Mouse (Mus musculus): ENCODE results near the gene Mrpl24.

Mrpl24 gene

DNA sequence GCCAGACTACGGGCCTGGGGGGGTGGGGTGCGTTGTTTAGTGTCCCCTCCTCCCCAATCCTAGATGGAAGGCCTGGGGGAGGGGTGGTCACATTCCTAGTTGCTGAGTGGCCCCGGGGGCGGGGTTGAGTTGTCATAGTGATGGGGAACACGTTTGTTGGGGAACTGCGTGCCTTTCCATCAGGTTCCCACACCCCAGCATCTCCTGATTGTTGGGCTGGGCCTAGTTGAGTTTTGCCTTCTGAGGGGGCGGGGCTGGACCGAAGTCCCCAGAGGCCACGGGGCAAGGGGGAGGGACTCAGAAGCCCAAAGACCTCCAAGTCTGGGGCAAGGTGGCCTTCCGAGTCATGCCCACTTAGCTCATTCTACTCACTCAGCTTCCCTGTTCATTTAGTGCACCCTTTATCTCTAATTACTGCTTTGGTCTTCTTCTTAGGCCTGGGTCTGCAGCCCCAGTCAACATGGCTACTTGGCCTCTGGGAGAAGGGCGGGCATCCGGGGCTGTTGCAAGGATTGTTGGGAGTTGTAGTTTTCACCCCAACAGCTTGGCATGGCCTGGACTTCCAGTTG is 8.6 kb upstream of the Mrpl24 start:
- DNase-seq (ENCODE audit: low spot score in 2 of 2), result peak; percentile 30 to 41

DNA sequence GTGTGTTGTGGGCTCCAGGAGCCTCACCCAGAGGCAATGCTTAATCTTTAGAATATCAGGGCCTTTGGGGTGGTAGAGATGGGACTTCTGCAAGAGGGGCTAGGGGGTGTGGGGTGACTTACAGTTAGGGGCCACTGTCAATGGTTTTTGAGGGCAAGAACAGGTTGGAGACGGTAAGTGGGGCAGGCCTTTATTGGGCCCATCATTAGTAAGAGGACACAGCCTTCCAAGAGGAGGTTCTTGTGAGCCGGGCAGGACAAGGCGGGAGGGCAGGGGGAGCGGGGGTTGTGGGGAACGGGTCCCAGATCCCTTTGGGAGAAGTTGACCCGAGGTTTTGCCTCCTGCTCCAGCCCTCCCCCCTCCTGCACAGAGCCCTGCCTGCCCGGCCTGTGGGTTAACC is 5.8 kb upstream of the Mrpl24 start:
- no peak for DNase-seq (ENCODE audit: low spot score in 2 of 2)

DNA sequence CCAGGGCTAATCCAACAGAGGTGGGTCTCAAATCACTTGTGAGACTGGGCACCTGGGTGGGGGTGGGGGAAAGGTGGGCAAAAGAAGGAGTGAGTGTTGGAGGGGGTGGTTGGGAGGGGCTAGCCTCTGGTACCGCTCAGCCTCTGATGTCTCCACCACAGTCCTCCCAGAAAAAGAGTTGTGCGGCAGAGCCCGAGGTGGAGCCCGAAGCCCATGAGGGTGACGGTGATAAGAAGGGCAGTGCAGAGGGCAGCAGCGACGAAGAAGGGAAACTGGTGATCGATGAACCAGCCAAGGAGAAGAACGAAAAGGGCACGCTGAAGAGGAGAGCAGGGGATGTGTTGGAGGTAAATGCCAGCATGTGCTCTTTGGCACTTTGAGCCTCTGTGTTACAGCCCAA is 5.4 kb upstream of the Mrpl24 start:
- no peak for DNase-seq (ENCODE audit: low spot score in 2 of 2)

DNA sequence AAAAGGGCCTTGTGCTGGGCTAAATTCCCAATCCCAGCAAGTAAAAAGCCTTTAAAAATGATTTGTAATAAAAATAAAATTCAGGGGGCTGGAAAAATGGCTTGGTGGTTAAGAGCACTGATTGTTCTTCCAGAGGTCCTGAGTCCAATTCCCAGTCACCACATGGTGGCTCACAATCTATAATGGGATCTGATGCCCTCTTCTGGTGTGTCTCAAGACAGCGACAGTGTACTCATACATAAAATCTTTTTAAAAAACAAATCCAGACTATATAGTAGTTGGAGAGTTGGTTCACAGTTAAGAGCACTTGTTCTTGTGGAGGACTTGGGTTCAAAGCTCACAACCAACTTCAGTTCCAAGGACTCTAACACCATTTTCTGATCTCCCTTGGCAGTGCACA is 2.3 kb upstream of the Mrpl24 start:
- no peak for DNase-seq (ENCODE audit: low spot score in 2 of 2)

DNA sequence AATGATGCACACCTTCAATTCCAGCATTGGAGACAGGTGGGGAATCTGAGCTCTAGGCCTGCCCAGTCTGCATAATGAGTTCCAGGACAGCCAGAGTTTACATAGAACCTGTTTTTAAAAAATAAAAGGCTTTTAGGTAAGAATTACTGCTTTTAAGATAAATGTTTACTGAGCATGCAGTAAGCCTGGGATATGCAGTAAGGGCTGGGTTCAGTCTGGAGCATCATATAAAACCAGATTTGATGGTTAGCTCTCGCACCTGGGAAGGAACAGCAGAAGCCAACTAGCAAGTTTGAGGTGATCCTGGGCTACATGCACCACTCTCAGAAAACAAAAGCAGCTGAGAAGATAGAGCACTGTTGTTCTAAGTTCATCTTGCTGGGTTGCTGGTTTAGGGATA is 755 bp upstream of the Mrpl24 start:
- no peak for DNase-seq (ENCODE audit: low spot score in 2 of 2)

DNA sequence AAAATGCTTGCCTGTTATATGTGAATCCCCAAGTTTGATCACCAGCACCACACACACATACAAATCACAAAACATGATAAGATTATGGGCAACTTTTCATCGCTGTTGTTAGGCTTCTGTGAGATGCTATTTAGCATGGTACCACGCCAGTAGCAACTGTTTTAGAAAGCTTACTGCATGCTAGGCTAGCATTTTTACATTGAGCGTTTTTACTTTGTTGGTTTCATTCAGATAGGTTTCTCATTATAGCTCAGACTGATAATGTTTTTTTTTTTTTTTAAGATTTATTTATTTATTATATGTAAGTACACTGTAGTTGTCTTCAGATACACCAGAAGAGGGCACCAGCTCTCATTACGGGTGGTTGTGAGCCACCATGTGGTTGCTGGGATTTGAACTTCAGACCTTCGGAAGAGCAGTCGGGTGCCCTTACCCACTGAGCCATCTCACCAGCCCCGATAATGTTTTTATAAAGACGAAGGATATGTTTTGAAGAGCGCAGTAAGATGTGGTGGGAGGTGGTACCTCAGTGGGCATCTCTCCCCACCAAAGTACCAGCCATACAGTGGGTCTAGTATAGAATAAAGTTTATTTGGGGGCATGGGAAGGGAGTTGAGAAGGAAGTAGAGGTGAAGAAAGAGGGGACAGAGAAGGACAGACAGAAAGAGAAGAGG is 1.1 kb downstream of the Mrpl24 start:
- DNase-seq (ENCODE audit: low spot score in 2 of 2), result no peak

DNA sequence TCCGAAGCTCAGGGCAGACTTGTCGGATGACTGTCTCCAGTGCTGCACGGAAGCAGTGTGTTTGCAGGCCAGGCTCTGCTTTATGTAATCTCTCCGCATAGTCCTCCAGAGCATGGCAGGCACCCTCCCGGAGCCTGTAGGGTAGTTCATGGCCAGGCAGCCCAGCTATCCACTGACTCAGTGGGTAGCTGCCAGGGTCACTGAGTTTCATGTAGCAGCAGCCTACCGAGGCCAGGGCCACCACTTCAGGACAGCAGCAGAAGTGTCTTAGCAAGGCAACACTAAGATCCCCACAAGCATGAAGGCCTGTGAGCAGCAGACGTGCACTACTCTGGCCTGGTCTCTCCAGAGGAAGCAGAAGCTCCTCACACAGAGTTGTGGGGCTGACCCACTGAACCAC is 5.7 kb downstream of the Mrpl24 start:
- DNase-seq (ENCODE audit: low spot score in 2 of 2), result no peak

DNA sequence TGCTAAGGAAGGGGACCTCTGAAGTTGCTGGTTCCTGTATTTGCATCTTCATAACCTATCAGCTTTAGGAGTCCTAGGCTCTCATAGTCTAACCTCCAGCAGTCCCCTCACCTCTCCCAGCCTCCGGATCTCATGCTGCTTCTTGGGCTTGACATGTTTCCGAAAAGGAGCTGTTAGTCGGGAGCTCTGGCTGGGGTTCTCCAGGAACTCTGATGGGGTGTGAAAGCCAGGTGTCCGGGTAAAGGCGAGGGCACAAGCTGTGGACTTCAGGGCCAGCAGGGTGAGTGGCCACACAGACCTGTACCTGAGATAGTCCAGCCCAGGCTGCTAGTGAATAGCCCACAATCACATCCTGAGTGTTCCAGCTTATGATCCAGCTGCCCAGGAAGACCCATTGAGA is 8.1 kb downstream of the Mrpl24 start:
- no peak for DNase-seq (ENCODE audit: low spot score in 2 of 2)

DNA sequence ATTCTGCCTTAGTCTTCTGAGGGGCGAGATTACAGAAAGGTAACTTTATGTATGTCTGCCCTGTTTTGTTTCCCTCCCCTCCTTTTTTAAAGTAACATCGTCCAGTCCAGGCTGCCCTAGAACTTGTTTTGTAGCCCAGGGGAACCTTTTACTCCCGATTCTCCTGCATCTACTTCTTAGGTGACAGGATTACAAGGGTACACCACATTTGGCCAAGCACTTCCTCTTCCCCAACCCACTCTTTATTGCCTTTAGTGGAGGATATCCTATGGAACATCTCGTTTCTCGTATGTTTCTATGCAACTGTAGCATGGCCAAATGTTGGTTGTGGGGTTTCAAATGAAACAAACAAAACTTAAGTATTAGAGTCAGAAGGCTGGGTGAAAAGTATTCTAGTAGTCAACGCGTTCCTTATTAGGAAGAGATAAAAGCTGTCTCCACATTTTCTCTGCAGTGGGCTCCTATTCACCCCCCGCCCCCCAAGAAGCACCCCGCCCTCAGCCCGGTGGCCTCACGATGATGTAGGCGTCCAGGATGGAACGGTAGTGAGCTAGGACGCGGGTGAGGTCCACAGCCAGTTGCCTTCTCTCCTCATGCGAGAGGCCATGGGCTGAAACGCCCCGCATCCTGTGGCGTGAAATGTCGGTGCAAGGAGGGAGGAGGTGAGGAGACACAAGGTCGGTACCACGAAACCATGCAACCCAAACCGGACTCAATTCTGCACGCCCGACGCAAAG is 10.2 kb downstream of the Mrpl24 start:
- no peak for DNase-seq (ENCODE audit: low spot score in 2 of 2)

DNA sequence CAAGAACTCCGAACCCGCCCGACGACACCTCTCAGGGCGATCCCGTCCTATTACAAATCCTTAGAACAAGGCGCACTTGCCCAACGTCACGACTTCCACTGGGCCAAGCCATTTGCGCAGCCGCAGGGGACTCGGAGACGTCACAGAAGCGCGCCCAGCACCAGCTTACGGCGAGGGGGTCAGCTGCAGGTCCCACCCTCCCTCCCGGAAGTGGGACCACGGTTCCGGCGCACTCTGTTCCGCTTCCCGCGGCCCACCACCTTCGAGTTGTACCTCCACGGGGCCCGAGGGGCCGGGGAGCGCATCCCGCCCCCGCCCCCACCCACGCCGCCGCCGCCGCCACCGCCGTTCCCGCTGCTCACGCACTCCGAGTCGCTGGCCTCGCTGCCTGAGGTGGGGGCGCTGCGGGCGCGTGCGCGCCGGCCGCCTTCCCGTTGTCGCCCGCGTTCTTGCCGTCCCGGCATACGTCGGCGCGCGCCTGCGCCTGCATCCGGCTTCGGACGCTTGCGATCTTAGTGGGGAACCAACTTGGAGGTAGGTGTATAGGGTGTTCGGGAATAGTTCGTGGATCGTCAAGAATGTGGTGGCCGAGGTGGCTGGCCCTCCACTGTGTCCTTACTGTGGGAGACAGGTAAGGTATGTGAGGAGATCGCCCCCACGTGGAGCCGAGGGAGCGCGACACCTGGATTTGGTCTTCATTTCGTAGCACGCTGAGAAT is 10.9 kb downstream of the Mrpl24 start, which contains the start of the genes Isg20l2 and Rrnad1:
Gene Isg20l2, plus strand, starts transcription at position 237 of the 718 bp plus-strand sequence.
Gene Rrnad1, minus strand, starts transcription at position 640 of the 718 bp plus-strand sequence.
- peak; percentile 98 to 99 for DNase-seq (ENCODE audit: low spot score in 2 of 2)

DNA sequence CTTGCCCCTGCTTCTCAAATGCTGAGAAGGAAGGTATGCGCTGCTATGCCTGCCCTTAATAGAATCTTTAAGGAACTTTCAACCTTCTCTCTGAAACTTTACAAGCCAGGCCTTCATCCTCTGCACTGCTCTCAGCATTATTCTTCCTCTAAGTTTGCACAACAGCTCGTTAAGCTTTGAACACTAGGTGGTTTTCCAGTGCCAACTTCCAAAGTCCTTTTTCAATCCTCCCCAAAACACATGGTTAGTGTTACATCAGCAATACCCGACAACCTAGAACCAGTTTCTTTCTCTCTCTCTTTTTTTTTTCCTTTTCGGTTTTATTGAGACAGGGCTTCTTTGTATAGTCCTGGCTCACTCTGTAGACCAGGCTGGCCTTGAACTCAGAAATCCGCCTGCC is 14.7 kb downstream of the Mrpl24 start:
- no peak for DNase-seq (ENCODE audit: low spot score in 2 of 2)

DNA sequence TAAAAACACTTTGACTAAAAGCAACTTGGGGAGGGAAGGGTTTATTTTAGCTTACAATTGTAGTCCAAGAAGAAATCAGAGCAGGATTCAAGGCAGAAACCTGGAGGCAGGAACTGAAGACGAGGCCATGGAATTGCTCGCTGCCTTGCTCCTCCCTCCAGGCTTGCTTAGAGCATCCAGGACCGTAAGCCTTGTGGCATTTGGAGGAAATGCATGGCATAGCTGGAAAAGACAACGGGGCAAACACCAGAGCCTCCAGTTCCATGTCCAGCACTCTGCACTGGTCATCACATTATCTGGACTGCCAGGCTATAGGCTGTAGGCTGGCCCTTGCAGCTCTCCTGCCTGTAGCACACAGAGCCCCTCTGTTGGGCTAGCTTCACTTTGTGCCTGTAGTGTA is 15.2 kb downstream of the Mrpl24 start:
- no peak for DNase-seq (ENCODE audit: low spot score in 2 of 2)

DNA sequence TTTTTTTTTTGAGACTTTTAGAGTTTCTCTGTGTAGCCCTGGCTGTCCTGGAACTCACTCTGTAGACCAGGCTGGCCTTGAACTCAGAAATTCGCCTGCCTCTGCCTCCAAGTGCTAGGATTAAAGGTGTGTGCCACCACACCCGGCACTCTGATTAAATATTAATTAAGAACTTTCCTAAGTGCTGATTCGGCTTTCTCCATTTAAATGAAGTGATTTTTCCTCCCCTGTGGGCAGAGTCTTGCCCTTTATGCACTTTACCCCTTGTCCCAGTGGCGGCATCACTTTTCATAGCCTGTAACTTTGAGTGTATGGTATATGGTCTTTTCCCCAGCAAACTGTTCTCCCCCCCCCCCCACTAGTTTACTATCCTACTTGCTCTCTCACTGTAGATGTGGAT is 15.9 kb downstream of the Mrpl24 start:
- no peak for DNase-seq (ENCODE audit: low spot score in 2 of 2)

DNA sequence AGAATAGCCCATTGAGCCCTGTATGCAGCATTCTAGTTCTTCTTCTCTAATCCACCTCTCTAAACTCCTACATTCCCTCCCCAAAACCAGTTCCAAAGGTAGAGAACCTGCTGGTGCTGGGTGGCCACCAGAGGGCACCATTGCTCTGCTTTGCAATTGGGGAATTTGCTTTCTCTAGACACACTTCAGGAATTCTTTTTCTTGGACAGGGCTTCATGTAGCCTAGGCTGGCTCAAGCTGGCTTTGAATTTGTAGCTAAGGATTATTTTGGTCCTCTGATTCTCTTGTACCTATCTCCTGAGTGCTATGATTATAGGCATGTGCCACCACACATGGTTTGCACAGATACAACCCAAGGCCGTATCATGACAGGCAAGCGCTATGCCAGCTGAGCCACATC is 16.5 kb downstream of the Mrpl24 start:
- DNase-seq (ENCODE audit: low spot score in 2 of 2), result peak; percentile 80

DNA sequence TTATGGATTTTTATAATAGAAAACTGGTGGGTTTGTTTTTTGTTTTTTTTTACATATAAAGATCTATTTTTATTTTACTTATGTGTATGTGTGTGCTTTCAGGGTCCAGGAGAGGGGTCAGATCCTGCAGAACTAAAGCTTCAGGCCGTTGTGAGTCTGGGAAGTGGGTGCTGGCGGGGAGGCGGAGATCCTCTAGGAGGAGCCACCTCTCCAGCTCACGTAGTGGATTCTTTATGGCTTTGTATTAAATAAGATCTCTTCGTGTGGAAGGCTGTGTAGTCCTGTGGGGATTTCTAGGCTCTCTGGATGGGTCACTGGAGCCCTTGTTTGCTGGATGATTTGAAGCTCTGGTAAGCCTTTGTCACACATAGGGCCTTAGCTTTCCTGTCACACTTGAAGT is 21.3 kb downstream of the Mrpl24 start:
- DNase-seq (ENCODE audit: low spot score in 2 of 2), result no peak

DNA sequence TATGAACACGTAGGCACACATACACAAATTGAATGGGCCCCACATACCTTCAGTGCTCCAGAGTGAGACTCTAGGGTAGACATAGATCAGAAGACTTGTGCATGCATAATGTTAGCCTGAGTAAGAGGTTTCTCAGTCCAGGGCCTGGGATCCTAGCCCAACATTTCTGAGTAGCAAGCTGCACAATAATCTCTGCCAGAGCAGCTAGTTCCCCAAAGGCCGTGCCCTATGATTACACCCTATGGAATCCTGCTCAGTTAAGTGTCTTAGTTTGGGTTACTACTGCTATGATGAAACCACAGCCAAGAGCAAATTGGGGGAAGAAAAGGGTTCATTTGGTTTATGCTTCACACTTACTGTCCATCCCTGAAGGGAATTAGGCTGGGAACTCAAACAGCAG is 23.2 kb downstream of the Mrpl24 start:
- DNase-seq (ENCODE audit: low spot score in 2 of 2), result no peak

DNA sequence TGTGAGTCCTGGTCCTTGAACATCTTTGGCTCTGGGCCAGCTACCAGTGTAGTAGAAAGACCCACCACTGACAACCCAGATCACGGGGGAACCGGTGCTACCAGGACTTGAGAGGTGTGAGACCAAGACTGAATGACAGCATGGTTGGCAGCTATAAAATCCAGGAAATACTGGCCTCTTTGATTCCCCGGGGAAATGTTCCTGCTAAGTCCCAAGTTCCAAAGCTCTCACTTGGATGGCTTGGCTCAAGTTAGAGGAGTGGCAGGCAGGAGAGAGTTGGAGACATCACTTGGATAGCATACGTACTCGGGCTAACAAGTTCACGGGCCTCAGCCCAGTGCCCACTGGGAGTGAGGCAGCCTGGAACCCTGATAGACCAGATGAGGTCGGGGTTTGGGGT is 24.3 kb downstream of the Mrpl24 start:
- DNase-seq (ENCODE audit: low spot score in 2 of 2), result no peak

DNA sequence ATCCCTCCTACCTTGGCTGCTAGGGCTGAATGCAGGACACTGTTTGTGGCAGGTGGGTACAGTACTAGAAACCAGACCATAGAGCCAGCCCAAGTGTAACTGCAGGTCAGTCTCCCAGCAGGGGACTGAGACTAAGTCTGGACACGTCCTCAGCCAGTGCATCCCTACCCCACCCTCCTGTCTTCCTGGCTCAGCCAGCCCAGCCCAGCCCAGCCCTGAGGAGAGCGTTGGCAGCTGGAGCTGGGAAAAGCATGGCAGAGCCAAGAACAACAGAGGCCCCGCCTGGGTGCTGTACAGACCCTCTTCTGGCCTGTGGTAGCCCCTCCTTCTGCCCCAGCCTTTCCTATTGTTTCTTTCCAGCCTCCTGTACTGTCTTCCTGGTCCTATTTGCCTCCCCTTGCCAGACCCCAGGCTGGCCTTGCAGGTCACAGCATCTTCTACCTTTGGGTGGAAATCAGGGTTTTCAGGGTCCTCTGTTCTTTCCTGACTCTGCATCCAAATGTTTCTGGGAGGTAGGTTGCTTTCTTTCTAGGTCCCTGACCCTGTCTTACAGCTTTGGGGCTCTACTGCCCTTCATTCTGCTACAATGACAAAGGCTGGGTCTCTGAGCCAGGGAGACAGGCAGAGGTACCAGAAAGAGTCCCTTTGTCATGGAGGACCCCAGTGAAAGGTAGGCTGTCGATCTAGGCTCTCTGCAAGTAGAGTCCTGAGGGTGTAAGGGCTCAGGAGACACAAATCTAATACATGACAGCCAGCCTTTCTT is 25.7 kb downstream of the Mrpl24 start:
- no peak for DNase-seq (ENCODE audit: low spot score in 2 of 2)

DNA sequence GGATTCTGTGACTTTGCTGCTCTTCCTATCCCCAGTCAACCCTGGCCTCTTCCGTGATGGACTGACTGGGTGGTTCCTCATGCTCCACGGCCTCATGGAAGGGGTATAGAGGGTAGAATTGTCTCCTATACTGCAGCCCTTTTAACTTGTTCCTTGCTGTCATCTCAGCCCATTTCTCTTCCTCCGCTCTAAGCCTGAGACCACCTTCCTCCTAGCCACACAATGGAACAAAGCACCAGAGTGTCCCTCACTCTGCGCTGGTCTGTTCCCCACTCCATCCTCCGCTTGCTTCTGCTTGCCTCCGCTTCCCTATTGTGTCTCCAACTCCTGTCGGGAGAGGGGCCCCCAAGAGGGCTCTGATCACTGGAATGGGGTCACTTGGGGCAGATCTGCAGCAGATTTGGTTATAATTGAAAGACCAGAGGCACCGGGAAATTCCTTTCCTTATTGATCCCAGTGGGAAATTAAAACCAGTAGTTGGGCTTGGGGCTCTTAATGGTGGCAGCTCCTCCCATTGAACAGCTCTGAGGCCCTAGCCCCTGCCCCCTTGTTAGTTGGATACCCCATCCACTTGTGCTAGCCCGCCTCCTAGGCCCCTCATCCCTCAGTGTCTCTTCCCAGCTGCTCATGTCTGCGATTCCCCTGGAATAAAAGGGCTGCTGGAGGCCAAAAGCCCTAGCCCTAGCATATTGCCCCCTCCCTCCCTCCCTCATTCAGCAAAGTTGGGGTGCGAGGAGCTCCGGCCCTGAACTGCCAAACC is 26.7 kb downstream of the Mrpl24 start:
- DNase-seq (ENCODE audit: low spot score in 2 of 2), result no peak

DNA sequence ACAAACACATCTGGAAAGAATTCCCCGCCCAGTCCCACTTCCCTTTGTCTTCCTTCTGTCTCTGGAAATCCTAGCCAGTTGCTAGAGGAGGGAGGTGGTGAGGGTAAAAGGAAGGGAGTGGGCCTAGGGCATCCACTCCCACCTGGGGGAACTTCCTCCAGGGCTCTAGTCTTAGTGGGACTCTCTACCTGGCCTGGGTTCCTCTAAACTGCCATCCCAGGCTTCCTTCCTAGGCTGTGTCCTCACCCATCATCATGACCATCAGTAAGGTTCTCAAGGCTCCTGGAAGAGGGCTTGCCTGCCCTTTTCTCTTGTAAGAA is 27.2 kb downstream of the Mrpl24 start:
- no peak for DNase-seq (ENCODE audit: low spot score in 2 of 2)

Data from frontal cortex, postnatal 36 days (tissue).